Mouse (Mus musculus): ENCODE results near the gene Atg9a.

Gene Atg9a

GRCm38 (mm10) chr1:75168472-75169464 lies 23.2 kb downstream of the Atg9a start, which contains the start of gene Zfand2b:
Zfand2b (plus strand) TSS chr1:75168646.
- DNase-seq (ENCODE audit: low read depth, low spot score) = peak; percentile 96

- no peak for DNase-seq (ENCODE audit: low read depth, low spot score)
These were observed 23.9 kb downstream of the Atg9a start for GRCm38 (mm10) chr1:75168093-75168471.

- DNase-seq (ENCODE audit: low read depth, low spot score) = no peak
These were observed 31.8 kb downstream of the Atg9a start for GRCm38 (mm10) chr1:75160256-75160617.

- DNase-seq (ENCODE audit: low read depth, low spot score) = no peak
These were observed 32.3 kb downstream of the Atg9a start for GRCm38 (mm10) chr1:75159540-75160255.

- DNase-seq (ENCODE audit: low read depth, low spot score) = no peak
These were observed 33.0 kb downstream of the Atg9a start for GRCm38 (mm10) chr1:75158990-75159389.

- DNase-seq (ENCODE audit: low read depth, low spot score) = no peak
These were observed 36.2 kb downstream of the Atg9a start for GRCm38 (mm10) chr1:75155837-75156236.

- DNase-seq (ENCODE audit: low read depth, low spot score) = no peak
These were observed 43.3 kb downstream of the Atg9a start for GRCm38 (mm10) chr1:75148727-75149126.

- no peak for DNase-seq (ENCODE audit: low read depth, low spot score)
These were observed 44.4 kb downstream of the Atg9a start for GRCm38 (mm10) chr1:75147411-75148135.

- DNase-seq (ENCODE audit: low read depth, low spot score) = no peak
These were observed 46.4 kb downstream of the Atg9a start for GRCm38 (mm10) chr1:75145589-75145988.

- peak; percentile 97 for DNase-seq (ENCODE audit: low read depth, low spot score)
These were observed 49.4 kb downstream of the Atg9a start, which contains the start of the genes Cnppd1 and Retreg2 for GRCm38 (mm10) chr1:75142301-75143261. Cnppd1 (minus strand) TSS chr1:75142711. Retreg2 (plus strand) TSS chr1:75142778.

- peak; percentile 48 for DNase-seq (ENCODE audit: low read depth, low spot score)
These were observed 50.4 kb downstream of the Atg9a start for GRCm38 (mm10) chr1:75141486-75142190.

- no peak for DNase-seq (ENCODE audit: low read depth, low spot score)
These were observed 51.3 kb downstream of the Atg9a start for GRCm38 (mm10) chr1:75140601-75141190.

GRCm38 (mm10) chr1:75138448-75138847 lies 53.5 kb downstream of the Atg9a start:
- no peak for DNase-seq (ENCODE audit: low read depth, low spot score)

GRCm38 (mm10) chr1:75136730-75137129 lies 55.3 kb downstream of the Atg9a start:
- no peak for DNase-seq (ENCODE audit: low read depth, low spot score)

- DNase-seq (ENCODE audit: low read depth, low spot score) = no peak
These were observed 55.7 kb downstream of the Atg9a start for GRCm38 (mm10) chr1:75136293-75136692.

- no peak for DNase-seq (ENCODE audit: low read depth, low spot score)
These were observed 58.4 kb downstream of the Atg9a start, which contains the start of gene Slc23a3 for GRCm38 (mm10) chr1:75133421-75134207. Slc23a3 (minus strand) TSS chr1:75133890.
